Mouse (Mus musculus) intestine, postnatal 0 days (tissue): ENCODE measurements around the gene Sbsn. TPM values are rescaled to one million over a fixed set of nuclear protein-coding genes. Genes with fewer than 3 reads are reported as not detected.
"Not testable (repeated sequence)": the region's sequence is repeated elsewhere in the genome, so short reads cannot be mapped to it uniquely, and the experiment has no call there.

Experiments
- ATAC-seq: fragments of 200-750 bp; cut with Nextera tagmentation; 2 replicates; pipeline ENCODE4 v1.8.0; 2017; ENCODE audit warnings: mild to moderate bottlenecking, moderate TSS enrichment, moderate library complexity
- H3K27ac ChIP-seq: fragments of 300-500 bp; sonication (generic); 2 replicates; pipeline ENCODE4 v1.5.1; 2014; ENCODE audit warnings: mild to moderate bottlenecking, low read depth, low read length, moderate library complexity
- H3K27me3 ChIP-seq: fragments of 300-500 bp; sonication (generic); replicated peaks from 2 replicates; pipeline ENCODE4 v1.6.1; 2014; ENCODE audit warnings: low read length, mixed read lengths; ENCODE audit not compliant: control insufficient read depth, insufficient read depth
- H3K36me3 ChIP-seq: fragments of 300-500 bp; sonication (generic); 2 replicates; pipeline ENCODE4 v1.6.1; 2014; ENCODE audit warnings: mild to moderate bottlenecking, moderate library complexity; ENCODE audit not compliant: control insufficient read depth, insufficient read depth
- H3K4me1 ChIP-seq: fragments of 300-500 bp; sonication (generic); replicated peaks from 2 replicates; pipeline ENCODE4 v1.6.1; 2014; ENCODE audit warnings: antibody characterized with exemption, low read length, mixed read lengths; ENCODE audit not compliant: control insufficient read depth, insufficient read depth
- H3K4me2 ChIP-seq: fragments of 300-500 bp; sonication (generic); replicated peaks from 2 replicates; pipeline ENCODE4 v1.6.1; 2014; ENCODE audit warnings: low read depth, mild to moderate bottlenecking, moderate library complexity
- H3K4me3 ChIP-seq: fragments of 300-500 bp; sonication (generic); 2 replicates; pipeline ENCODE4 v1.5.1; 2014; ENCODE audit warnings: low read depth, low read length
- H3K9ac ChIP-seq: fragments of 300-500 bp; sonication (generic); 2 replicates; pipeline ENCODE4 v1.6.1; 2014; ENCODE audit warnings: mild to moderate bottlenecking, low read depth, low read length
- H3K9me3 ChIP-seq: fragments of 300-500 bp; sonication (generic); 2 replicates; pipeline ENCODE4 v1.6.1; 2016; ENCODE audit warnings: mixed run types; ENCODE audit not compliant: control insufficient read depth
- CTCF ChIP-seq: sonication (generic); IDR thresholded peaks from 2 replicates; pipeline ENCODE4 v1.5.1; 2016; ENCODE audit warnings: low read depth, mild to moderate bottlenecking, control low read depth, antibody characterized with exemption, moderate library complexity
- WGBS: fragments of 180-500 bp; shearing (Covaris S2); extraction: QIAGEN DNeasy Blood & Tissue Kit; methylation state at CpG from one replicate; pipeline ENCODE4 v1.1.7; 2014; 5-methylcytosine and 5-hydroxymethylcytosine counted together
- polyA plus RNA-seq: library from polyadenylated mRNA; unstranded; fragments of >200 nt; fragmentation: Nextera tagmentation; extraction: Ambion mirVana; gene quantifications from 2 replicates; pipeline ENCODE4 v1.2.1, GENCODE M21; 2015

The Sbsn gene
- polyA plus RNA-seq, 1 experiment from 2014 or later = 2.7 TPM

DNA sequence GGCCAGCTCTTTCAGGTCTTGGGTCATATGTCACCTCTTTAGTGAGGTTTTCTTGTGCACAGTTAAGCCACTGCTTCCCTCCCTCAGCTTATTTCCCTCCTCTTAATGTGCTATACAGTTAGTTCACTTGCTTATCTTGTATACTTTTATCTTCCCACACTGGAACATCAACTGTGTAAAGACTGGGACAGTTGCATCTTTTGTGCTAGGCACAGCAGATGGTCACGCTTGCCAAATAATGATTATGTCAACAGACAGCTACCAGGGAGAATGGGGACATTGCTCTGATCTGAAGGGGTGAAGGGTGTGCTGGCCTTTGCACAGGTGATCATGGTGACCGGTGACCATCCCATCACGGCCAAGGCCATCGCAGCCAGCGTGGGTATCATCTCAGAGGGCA is 31.6 kb upstream of the Sbsn start:
- no peaks in the 10 kb centered on the region for H3K4me1 ChIP-seq
- ATAC-seq = no peak
- no peaks in the 10 kb centered on the region for H3K9me3 ChIP-seq
- H3K27me3 ChIP-seq = no peaks in the 10 kb centered on the region
- H3K36me3 ChIP-seq = no peaks in the 10 kb centered on the region
- 94% methylated on average over 5 of the region's 5 CpGs for WGBS
- TF ChIP-seq CTCF = no peak
- no peak overlapping the region for H3K4me3 ChIP-seq
- H3K9ac ChIP-seq = no peak overlapping the region
- no peak overlapping the region for H3K27ac ChIP-seq
- no peak overlapping the region for H3K4me2 ChIP-seq

DNA sequence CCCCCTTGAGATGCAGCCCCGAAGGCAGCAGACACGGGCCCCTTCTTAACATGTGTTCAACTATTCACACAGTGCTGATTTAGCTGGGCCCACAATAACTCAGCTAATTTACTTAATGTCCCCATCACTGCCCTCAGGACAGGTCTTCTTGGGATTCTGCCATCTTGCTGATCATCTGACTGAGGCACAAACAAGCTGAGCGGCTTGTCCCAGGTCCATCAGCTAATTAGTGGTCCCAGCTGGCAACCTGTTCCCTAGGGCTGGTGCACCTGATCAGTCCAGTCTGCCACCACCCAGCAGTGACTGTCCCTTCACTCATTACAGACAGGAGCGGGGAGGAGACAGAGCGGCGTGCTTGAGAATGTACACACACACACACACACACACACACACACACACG is 30.0 kb upstream of the Sbsn start:
- no peak for ATAC-seq
- 87% methylated on average over 7 of the region's 7 CpGs for WGBS
- TF ChIP-seq CTCF = no peak
- Histone ChIP-seq H3K27me3 (no peaks in the 10 kb centered on the region), H3K4me3 (no peak overlapping the region), H3K9me3 (no peaks in the 10 kb centered on the region), H3K9ac (no peak overlapping the region), H3K4me2 (no peak overlapping the region), H3K27ac (no peak overlapping the region), H3K36me3 (no peaks in the 10 kb centered on the region), H3K4me1 (no peaks in the 10 kb centered on the region)

DNA sequence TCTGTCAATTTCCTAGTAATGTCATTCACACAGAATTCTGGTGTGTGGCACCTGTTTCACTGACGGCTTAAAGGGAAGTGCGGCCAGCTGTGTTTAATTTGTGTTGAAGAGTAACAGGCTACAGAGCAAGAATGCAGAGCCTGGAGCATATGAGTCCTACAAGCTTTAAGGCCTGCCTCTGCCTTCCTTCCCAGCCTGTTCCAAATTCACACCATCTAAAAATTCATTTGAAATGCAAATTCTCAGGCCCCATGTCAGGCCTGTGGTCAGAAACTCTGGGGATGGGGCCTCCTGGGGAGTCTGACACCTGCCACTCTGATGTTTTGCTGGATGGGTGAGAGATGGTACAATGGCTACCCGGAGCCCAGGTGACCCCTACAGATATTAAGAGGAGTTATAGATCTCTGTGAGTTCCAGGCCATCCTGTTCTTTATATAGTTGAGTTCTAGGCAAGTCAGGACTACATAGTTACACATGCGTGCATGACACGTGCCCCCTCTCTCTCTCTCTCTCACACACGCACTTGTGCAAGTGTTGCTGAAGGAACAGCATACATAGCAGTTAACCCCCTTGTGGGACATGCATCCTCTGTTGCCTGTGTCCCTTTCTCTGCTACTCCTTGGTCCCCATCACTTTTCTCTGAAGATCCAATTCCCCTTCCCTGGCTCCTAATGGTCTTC is 27.9 kb upstream of the Sbsn start:
- no peaks in the 10 kb centered on the region for H3K9me3 ChIP-seq
- 62% methylated on average over 6 of the region's 6 CpGs for WGBS
- H3K27me3 ChIP-seq = no peaks in the 10 kb centered on the region
- TF ChIP-seq CTCF = no peak
- H3K36me3 ChIP-seq = peaks cover 9% of the 10 kb centered on the region
- H3K9ac ChIP-seq = no peak overlapping the region
- no peak for ATAC-seq
- no peak overlapping the region for H3K27ac ChIP-seq
- H3K4me1 ChIP-seq = no peaks in the 10 kb centered on the region
- H3K4me3 ChIP-seq = no peak overlapping the region
- H3K4me2 ChIP-seq = no peak overlapping the region

DNA sequence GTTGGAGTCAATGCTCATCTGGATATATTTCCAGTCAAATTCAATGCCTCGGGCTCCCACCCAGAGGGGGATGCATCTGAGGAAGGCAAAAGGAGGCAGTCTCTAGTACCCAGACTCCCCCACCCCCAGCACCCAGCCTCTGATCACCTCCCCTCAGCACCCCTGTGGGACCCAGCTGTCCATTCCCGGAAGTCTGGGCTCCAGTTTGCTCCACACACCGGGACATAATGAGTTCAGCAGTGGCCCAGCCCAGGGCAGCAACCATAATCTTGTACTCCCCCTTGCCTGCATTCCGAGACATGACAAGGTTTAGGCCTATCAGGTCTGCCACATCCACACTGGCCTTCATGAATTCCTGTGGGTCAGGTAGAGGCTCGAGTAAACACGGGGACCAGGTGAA is 23.1 kb upstream of the Sbsn start:
- H3K27ac ChIP-seq = no peak overlapping the region
- no peaks in the 10 kb centered on the region for H3K9me3 ChIP-seq
- H3K4me1 ChIP-seq = no peaks in the 10 kb centered on the region
- TF ChIP-seq CTCF = no peak
- H3K9ac ChIP-seq = peak overlapping the region; percentile 76; the same call in 1 of the 2 replicates
- peaks cover 16% of the 10 kb centered on the region for H3K36me3 ChIP-seq
- H3K4me2 ChIP-seq = peak overlapping the region; percentile 79
- peak overlapping the region; percentile 81 for H3K4me3 ChIP-seq
- no peaks in the 10 kb centered on the region for H3K27me3 ChIP-seq
- no peak for ATAC-seq
- 60% methylated on average over 6 of the region's 6 CpGs for WGBS

DNA sequence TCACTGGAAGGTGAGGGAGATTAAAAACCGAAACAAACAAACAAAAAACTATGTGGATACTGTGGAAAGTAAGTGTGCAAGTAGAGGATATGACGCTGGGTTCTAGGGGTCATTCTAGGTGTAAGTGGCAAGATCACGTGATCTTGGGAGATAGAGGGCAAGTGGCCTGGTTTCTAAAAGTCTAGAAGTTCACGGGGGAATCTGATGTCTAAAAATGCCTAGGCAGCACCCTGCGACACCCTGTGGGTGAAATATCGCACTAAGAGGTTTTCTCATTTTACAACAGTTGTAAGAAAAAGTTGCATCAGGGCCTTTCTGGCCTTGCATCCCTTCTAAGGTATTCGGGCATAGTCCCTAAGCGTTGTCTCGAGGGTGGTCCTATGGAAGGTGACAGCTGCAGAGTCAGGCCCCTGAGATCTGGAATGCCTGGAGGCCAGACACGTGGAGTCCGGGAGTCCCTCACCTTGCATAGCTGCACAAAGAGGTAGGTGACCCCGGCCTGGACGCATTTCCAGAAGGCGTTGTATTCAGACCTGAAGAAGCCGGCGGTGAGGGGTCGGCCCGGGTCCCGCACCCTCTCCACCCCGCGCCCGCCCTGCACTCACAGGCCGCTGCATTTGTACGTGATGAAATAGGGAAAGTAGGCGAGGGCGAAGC is 22.4 kb upstream of the Sbsn start:
- Histone ChIP-seq H3K36me3 (peaks cover 16% of the 10 kb centered on the region), H3K4me2 (peak overlapping the region; percentile 79), H3K9ac (peak overlapping the region; percentile 76), H3K27ac (peak overlapping the region; percentile 88; the same call in 1 of the 2 replicates), H3K4me3 (peak overlapping the region; percentile 81), H3K4me1 (no peaks in the 10 kb centered on the region), H3K9me3 (no peaks in the 10 kb centered on the region), H3K27me3 (no peaks in the 10 kb centered on the region)
- ATAC-seq = peak; percentile 28
- WGBS = 4% methylated on average over 26 of the region's 26 CpGs
- TF ChIP-seq CTCF = peak; percentile 38

DNA sequence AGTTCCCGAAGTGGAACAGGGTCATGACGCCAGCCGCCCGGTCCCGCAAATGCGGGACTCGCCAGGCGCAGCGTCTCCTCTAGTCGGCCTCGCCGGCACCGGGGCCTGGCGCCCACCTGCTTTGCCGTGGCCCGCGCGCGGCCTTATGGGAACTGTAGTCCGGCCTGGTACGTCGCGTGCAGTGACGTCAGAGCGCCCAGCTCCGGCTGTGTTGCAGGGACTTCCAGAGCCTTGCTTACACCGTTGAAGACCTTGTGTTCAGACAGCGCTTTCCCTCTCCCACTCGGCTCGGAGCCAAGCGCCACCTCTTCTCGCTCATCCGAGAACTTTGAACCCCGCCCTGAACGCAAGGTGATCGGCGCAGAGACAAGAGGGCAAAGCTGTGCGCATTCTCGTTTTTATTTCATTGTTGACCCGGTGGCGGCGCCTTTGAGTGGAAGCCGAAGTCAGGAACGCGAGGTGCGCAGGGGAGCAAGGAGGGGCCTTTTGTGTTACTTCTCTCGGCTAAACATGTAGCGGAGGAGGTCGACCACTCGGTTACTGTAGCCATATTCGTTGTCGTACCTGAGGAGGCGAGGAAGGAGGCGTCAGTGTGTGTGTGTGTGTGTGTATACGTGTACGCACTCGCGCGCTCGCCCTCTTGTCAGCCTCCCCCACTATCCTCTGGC is 21.7 kb upstream of the Sbsn start, which contains the start of gene Tmem147:
TSS of gene Tmem147 (minus strand) at position 145 of the 668 bp plus-strand sequence.
- H3K9ac ChIP-seq = peak within 1 kb of the TSS; percentile 76
- H3K4me3 ChIP-seq = peak within 1 kb of the TSS; percentile 81
- peaks cover 20% of the 10 kb centered on the region for H3K36me3 ChIP-seq
- ATAC-seq = peak; percentile 98
- under 1% methylated on average over 60 of the region's 60 CpGs for WGBS
- H3K4me1 ChIP-seq = no peaks in the 10 kb centered on the region
- H3K27ac ChIP-seq = peak within 1 kb of the TSS; percentile 88
- peak within 1 kb of the TSS; percentile 79 for H3K4me2 ChIP-seq
- no peaks in the 10 kb centered on the region for H3K27me3 ChIP-seq
- TF ChIP-seq CTCF = peak; percentile 67
- no peaks in the 10 kb centered on the region for H3K9me3 ChIP-seq

DNA sequence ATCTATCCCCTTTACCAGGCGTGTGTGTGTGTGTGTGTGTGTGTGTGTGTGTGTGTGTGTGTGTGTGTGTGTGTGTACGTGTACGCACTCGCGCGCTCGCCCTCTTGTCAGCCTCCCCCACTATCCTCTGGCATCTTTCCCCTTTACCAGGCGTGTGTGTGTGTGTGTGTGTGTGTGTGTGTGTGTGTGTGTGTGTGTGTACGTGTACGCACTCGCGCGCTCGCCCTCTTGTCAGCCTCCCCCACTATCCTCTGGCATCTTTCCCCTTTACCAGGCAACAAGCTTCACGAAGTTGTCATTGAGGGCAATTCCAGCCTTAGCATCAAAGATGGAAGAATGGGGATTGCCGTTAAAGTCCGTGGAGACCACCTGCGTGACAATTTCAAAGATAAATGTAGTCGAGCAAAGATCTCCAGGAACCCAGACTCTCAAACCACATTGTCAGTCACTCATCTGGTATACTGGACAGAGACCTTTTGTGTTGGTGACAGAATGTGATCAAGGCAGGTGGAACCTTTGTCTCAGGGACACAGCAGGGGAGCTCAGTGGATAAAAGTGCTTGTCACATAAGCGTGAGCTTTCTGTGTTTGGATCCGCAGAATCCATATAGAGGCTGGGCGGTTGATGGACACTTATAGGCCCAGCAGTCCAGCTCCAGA is 21.1 kb upstream of the Sbsn start:
- peak overlapping the region; percentile 76; the same call in 1 of the 2 replicates for H3K9ac ChIP-seq
- not testable (repeated sequence) for H3K9me3 ChIP-seq, ATAC-seq, H3K4me1 ChIP-seq, H3K27me3 ChIP-seq
- H3K36me3 ChIP-seq = peaks cover 24% of the 10 kb centered on the region
- H3K4me3 ChIP-seq = peak overlapping the region; percentile 81
- H3K4me2 ChIP-seq = peak overlapping the region; percentile 79
- H3K27ac ChIP-seq = peak overlapping the region; percentile 88
- 15% methylated on average over 18 of the region's 22 CpGs for WGBS
